Mouse (Mus musculus) myocyte (in vitro differentiated cells): ENCODE data around the gene Shld1. TPM values are rescaled to one million over a fixed set of nuclear protein-coding genes. Genes with fewer than 3 reads are reported as not detected.

Experiments used
- H3K27me3 ChIP-seq: one replicate; pipeline ENCODE4 v1.6.1; 2011; ENCODE audit not compliant: control insufficient read depth, insufficient read depth, insufficient read length
- H3K36me3 ChIP-seq: one replicate; pipeline ENCODE4 v1.6.1; 2011; ENCODE audit not compliant: control insufficient read depth, insufficient read depth
- H3K4me2 ChIP-seq: one replicate; pipeline ENCODE4 v1.6.1; 2011; ENCODE audit warnings: low read depth, control low read depth
- H3K4me3 ChIP-seq: one replicate; pipeline ENCODE4 v1.5.1; 2011; ENCODE audit warnings: mild to moderate bottlenecking, control low read depth, moderate library complexity
- H3K79me2 ChIP-seq: one replicate; pipeline ENCODE4 v1.6.1; 2011; ENCODE audit not compliant: control insufficient read depth, insufficient read depth
- H3ac ChIP-seq: one replicate; pipeline ENCODE4 v1.6.1; 2011; ENCODE audit not compliant: control insufficient read depth, insufficient read length
- CEBPB ChIP-seq: IDR thresholded peaks from 2 replicates; pipeline ENCODE4 v1.6.1; 2011; ENCODE audit warnings: mild to moderate bottlenecking, moderate library complexity; ENCODE audit not compliant: poor library complexity, insufficient read depth, severe bottlenecking
- E2F4 ChIP-seq: IDR thresholded peaks from one replicate; pipeline ENCODE4 v1.6.1; 2011; ENCODE audit warnings: mild to moderate bottlenecking, control low read depth, moderate library complexity; ENCODE audit not compliant: insufficient read depth
- MAX ChIP-seq: IDR thresholded peaks from one replicate; pipeline ENCODE4 v1.6.1; 2011; ENCODE audit warnings: low read depth, mild to moderate bottlenecking, control low read depth
- MYOD1 ChIP-seq, 3 experiments: IDR thresholded peaks; one replicate each; pipeline ENCODE4 v1.6.1; 2011; ENCODE audit warnings: control low read depth in 2 of 3, low read depth in 2 of 3, mild to moderate bottlenecking in 2 of 3, moderate library complexity in 1 of 3; ENCODE audit not compliant: insufficient read length in 2 of 3, control insufficient read depth in 1 of 3
- MYOG ChIP-seq, 3 experiments: IDR thresholded peaks; one replicate each; pipeline ENCODE4 v1.6.1; 2011; ENCODE audit warnings: control low read depth in 2 of 3, low read depth in 2 of 3, mild to moderate bottlenecking in 2 of 3; ENCODE audit not compliant: insufficient read length in 2 of 3, control insufficient read depth in 1 of 3, insufficient read depth in 1 of 3
- POLR2A ChIP-seq: IDR thresholded peaks from one replicate; pipeline ENCODE4 v1.6.1; 2011; ENCODE audit warnings: low read depth, mild to moderate bottlenecking, control low read depth, moderate library complexity; ENCODE audit not compliant: insufficient read length
- POLR2AphosphoS2 ChIP-seq: IDR thresholded peaks from one replicate; pipeline ENCODE4 v1.6.1; 2011; ENCODE audit warnings: low read depth, control low read depth; ENCODE audit not compliant: insufficient read length
- REST ChIP-seq: IDR thresholded peaks from one replicate; pipeline ENCODE4 v1.6.1; 2011; ENCODE audit warnings: mild to moderate bottlenecking, control low read depth, moderate library complexity; ENCODE audit not compliant: insufficient read depth, insufficient read length
- SRF ChIP-seq: IDR thresholded peaks from one replicate; pipeline ENCODE4 v1.6.1; 2011; ENCODE audit warnings: low read depth; ENCODE audit not compliant: control insufficient read depth, insufficient read length
- TCF12 ChIP-seq: IDR thresholded peaks from one replicate; pipeline ENCODE4 v1.6.1; 2011; ENCODE audit warnings: mild to moderate bottlenecking, control low read depth; ENCODE audit not compliant: poor library complexity, insufficient read depth, severe bottlenecking
- TCF3 ChIP-seq: IDR thresholded peaks from one replicate; pipeline ENCODE4 v1.6.1; 2011; ENCODE audit warnings: low read depth, control low read depth; ENCODE audit not compliant: insufficient read length
- USF1 ChIP-seq: IDR thresholded peaks from one replicate; pipeline ENCODE4 v1.6.1; 2011; ENCODE audit warnings: low read depth, mild to moderate bottlenecking, control low read depth, moderate library complexity
- polyA plus RNA-seq: library from polyadenylated mRNA; unstranded; fragments of >200 nt; fragmentation: generic; extraction: Trizol; gene quantifications from one replicate; pipeline ENCODE4 v1.2.1, GENCODE M21; 2012; ENCODE audit warnings: missing spikeins

Shld1 gene
- polyA plus RNA-seq, 1 experiment = 5.1 TPM

DNA sequence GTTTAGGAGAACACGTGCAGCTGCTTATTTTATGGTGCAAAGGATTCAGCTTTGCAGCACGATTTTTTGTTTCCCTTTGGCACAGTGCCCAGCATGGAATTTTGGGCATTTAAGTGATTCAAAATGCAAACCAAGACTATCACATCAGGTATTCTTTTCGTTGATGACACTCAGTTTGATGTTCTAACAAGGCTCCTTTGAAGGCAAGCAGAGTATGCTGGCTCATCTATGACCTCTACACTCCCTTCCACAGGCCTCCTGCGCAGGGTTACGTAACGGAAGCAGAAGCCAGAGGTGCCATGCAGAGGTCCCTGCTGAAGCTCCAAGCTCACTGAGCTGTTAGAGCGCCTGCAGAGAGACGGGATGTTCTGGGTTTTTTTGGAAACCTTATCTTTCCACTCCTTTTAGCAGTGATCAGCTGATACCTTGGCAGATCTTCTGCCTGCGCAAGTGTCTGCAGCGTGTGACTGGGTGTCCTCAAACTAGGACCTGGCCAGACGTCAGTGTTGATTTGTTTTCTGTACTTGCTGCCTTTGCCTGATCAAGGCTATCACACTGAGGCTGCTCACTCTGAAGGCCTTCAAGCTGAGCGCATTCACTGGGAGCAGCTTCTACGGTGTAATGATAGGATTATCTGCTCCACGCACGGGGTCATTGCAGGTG lies 3.0 kb downstream of the Shld1 start:
- H3K4me3 ChIP-seq = no peak overlapping the region
- TF ChIP-seq POLR2AphosphoS2 (no peak), MAX (no peak), USF1 (no peak), POLR2A (no peak)
- no peaks in the 10 kb centered on the region for H3K79me2 ChIP-seq
- no peaks in the 10 kb centered on the region for H3K36me3 ChIP-seq
- no peak overlapping the region for H3ac ChIP-seq
- H3K4me2 ChIP-seq = no peak overlapping the region
- H3K27me3 ChIP-seq = no peaks in the 10 kb centered on the region

DNA sequence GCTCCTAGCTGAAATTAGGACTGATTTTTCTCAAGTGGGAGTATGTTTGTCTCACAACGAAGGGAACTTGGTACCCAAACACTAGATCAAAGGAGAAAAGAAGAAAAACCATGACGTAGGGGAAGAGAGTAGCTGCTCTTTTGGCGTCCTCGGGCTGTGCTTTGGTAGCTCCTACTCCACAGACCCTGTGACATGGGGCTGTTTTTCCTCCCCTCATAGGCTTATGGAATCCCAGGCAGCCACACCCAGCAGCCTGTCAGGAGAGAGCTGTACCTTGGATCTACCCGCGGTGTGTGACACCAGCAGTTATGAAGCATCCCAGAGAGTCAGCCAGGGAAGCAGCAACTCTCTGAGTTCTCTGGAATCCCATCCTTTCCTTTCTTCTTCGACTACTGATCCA lies 5.0 kb downstream of the Shld1 start:
- Histone ChIP-seq H3K79me2 (no peaks in the 10 kb centered on the region), H3K4me3 (no peak overlapping the region), H3K36me3 (no peaks in the 10 kb centered on the region), H3K4me2 (no peak overlapping the region), H3ac (no peak overlapping the region), H3K27me3 (no peaks in the 10 kb centered on the region)
- TF ChIP-seq E2F4 (no peak), MYOG (IDR thresholded peaks at IDR 0.05; ENCODE audit: control insufficient read depth in 1 of 3, insufficient read depth in 1 of 3, insufficient read length in 2 of 3, low read depth in 2 of 3) (no peak), MAX (no peak)

DNA sequence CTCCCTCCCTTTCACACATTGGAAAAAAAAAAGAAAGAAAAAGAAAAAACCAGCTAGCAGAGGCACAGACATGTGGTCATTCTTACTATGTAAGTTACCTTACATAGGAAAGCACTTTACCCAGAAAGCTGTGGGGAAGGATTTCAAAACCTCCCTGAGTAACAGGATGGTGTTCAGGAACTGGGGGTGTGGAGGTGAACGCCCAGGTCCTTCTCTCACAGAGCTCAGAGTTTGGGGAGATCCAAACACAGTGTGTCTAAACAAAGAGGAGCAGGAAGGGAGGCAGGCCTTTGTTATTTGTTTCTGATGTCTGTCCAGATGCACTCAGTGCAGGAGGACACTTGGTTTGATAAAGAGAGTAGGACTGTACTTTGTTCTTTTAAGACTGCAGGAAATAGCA lies 5.6 kb downstream of the Shld1 start:
- Histone ChIP-seq H3K4me2 (no peak overlapping the region), H3K27me3 (no peaks in the 10 kb centered on the region), H3K79me2 (no peaks in the 10 kb centered on the region), H3ac (no peak overlapping the region), H3K36me3 (no peaks in the 10 kb centered on the region), H3K4me3 (no peak overlapping the region)
- TF ChIP-seq MYOD1 (IDR thresholded peaks at IDR 0.05; ENCODE audit: control insufficient read depth in 1 of 3, insufficient read length in 2 of 3, low read depth in 2 of 3) = no peak
- TF ChIP-seq TCF12 = no peak
- no peak for TF ChIP-seq REST
- TF ChIP-seq TCF3 = no peak
- TF ChIP-seq MYOG (IDR thresholded peaks at IDR 0.05; ENCODE audit: control insufficient read depth in 1 of 3, insufficient read depth in 1 of 3, insufficient read length in 2 of 3, low read depth in 2 of 3) = no peak
- no peak for TF ChIP-seq SRF
- no peak for TF ChIP-seq USF1
- no peak for TF ChIP-seq E2F4
- no peak for TF ChIP-seq CEBPB
- TF ChIP-seq MAX = no peak
- TF ChIP-seq POLR2AphosphoS2 = no peak
- TF ChIP-seq POLR2A = no peak

DNA sequence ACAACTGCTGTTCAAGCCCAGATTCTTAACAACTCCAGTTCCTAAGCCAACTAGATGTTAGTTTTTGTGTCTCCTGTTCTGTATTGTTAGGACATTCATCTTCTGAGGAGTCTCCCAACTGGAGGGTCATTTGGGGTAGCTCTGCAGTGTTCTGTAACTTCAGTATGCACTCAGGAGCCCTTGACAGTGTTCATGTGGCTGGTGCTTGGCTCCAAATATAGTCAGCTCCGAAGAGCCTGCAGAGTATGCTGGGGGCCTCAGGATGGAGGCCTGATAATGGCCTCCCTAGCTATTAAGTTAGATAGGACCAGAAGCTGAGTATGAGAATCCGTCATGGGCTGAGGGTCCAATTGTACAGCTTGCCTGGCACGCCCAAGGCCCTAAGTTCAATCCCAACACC lies 7.2 kb downstream of the Shld1 start:
- TF ChIP-seq MYOG (IDR thresholded peaks at IDR 0.05; ENCODE audit: control insufficient read depth in 1 of 3, insufficient read depth in 1 of 3, insufficient read length in 2 of 3, low read depth in 2 of 3) = no peak
- TF ChIP-seq MYOD1 (IDR thresholded peaks at IDR 0.05; ENCODE audit: control insufficient read depth in 1 of 3, insufficient read length in 2 of 3, low read depth in 2 of 3) = no peak
- TF ChIP-seq POLR2A = no peak
- no peak for TF ChIP-seq E2F4
- TF ChIP-seq USF1 = no peak
- no peak for TF ChIP-seq TCF3
- no peak for TF ChIP-seq TCF12
- TF ChIP-seq REST = no peak
- no peaks in the 10 kb centered on the region for H3K79me2 ChIP-seq
- H3K36me3 ChIP-seq = no peaks in the 10 kb centered on the region
- no peaks in the 10 kb centered on the region for H3K27me3 ChIP-seq
- H3K4me3 ChIP-seq = no peak overlapping the region
- no peak overlapping the region for H3K4me2 ChIP-seq
- no peak overlapping the region for H3ac ChIP-seq

DNA sequence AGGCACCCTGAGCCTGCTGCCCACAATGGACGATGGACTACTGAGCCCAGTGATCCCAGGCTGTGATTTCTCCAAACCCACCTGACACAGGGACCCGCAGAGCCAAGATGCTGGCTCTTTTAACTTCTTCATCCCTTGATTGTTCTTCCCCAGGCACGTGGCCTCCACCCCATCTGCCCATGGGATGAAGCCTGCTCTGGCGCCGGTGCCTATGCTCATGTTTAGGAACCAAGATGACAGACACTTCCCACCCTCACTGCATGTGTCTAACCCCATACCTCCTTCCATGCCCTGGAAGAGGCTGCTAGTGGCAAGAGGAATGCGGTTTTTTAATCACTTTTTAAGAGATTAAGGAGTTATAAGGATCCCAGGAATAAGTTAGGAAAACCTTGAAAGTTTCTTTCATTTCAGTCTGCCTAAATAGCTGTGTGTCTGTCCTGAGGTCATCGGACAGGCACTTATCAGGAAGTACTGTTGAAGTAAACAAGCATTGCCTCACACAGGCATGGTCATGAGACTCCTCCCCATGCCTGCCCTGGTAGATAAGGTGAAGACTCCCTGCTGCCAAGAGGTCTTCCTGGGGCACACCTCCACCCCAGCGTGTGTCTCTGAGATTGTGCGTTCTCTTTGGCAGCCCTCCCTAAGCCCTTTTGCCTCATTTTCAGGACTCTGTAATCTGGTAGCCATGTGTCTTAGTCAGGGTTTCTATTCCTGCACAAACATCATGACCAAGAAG lies 8.8 kb downstream of the Shld1 start:
- TF ChIP-seq CEBPB = no peak
- no peak for TF ChIP-seq USF1
- no peak for TF ChIP-seq TCF12
- no peak for TF ChIP-seq E2F4
- TF ChIP-seq MAX = no peak
- TF ChIP-seq MYOG (IDR thresholded peaks at IDR 0.05; ENCODE audit: control insufficient read depth in 1 of 3, insufficient read depth in 1 of 3, insufficient read length in 2 of 3, low read depth in 2 of 3) = no peak
- TF ChIP-seq POLR2A = no peak
- TF ChIP-seq MYOD1 (IDR thresholded peaks at IDR 0.05; ENCODE audit: control insufficient read depth in 1 of 3, insufficient read length in 2 of 3, low read depth in 2 of 3) = no peak
- TF ChIP-seq REST = no peak
- TF ChIP-seq POLR2AphosphoS2 = no peak
- TF ChIP-seq SRF = no peak
- TF ChIP-seq TCF3 = no peak
- no peaks in the 10 kb centered on the region for H3K36me3 ChIP-seq

More for the DNA sequence above, 8.8 kb downstream of the Shld1 start:
- no peak overlapping the region for H3K4me3 ChIP-seq
- H3K27me3 ChIP-seq = no peaks in the 10 kb centered on the region
- H3ac ChIP-seq = no peak overlapping the region
- no peak overlapping the region for H3K4me2 ChIP-seq
- no peaks in the 10 kb centered on the region for H3K79me2 ChIP-seq
